Mouse (Mus musculus) liver, adult 2 months (tissue): ENCODE results near the gene Srrm2. TPM values are rescaled to one million over a fixed set of nuclear protein-coding genes. Genes with fewer than 3 reads are reported as not detected.

Source experiments
- DNase-seq: peaks from one replicate; pipeline ENCODE4 v3.0.0-alpha.2; 2011; ENCODE audit warnings: low read depth, low spot score; ENCODE audit errors: extremely low read depth
- H3K27ac ChIP-seq: fragments of 200-500 bp; replicated peaks from 2 replicates; pipeline ENCODE4 v1.5.1; 2012; ENCODE audit warnings: low read depth, mild to moderate bottlenecking, control low read depth, inconsistent platforms, low read length; ENCODE audit not compliant: insufficient read depth
- H3K27me3 ChIP-seq: fragments of 200-500 bp; 2 replicates; pipeline ENCODE4 v1.6.1; 2012; ENCODE audit warnings: mild to moderate bottlenecking, moderate library complexity, low read length, inconsistent platforms; ENCODE audit not compliant: control insufficient read depth, insufficient read depth
- H3K36me3 ChIP-seq: fragments of 200-500 bp; 2 replicates; pipeline ENCODE4 v1.6.1; 2012; ENCODE audit warnings: low read length, inconsistent platforms; ENCODE audit not compliant: control insufficient read depth, insufficient read depth
- H3K4me1 ChIP-seq: fragments of 200-500 bp; 2 replicates; pipeline ENCODE4 v1.6.1; 2011; ENCODE audit warnings: low read length; ENCODE audit not compliant: control insufficient read depth, insufficient read depth
- H3K4me3 ChIP-seq: fragments of 200-500 bp; 2 replicates; pipeline ENCODE4 v1.5.1; 2011; ENCODE audit warnings: low read depth, mild to moderate bottlenecking, control low read depth, low read length, moderate library complexity; ENCODE audit not compliant: insufficient read depth
- H3K79me2 ChIP-seq: fragments of 200-500 bp; 2 replicates; pipeline ENCODE4 v1.6.1; 2012; ENCODE audit warnings: inconsistent platforms, mild to moderate bottlenecking, low read length, moderate library complexity; ENCODE audit not compliant: control insufficient read depth, insufficient read depth
- H3K9ac ChIP-seq: fragments of 200-500 bp; 2 replicates; pipeline ENCODE4 v1.6.1; 2012; ENCODE audit warnings: low read depth, mild to moderate bottlenecking, control low read depth, inconsistent platforms, low read length
- CTCF ChIP-seq: fragments of 200-500 bp; IDR thresholded peaks from 2 replicates; pipeline ENCODE4 v1.5.1; 2011; ENCODE audit warnings: low read depth, low read length, control low read depth
- POLR2A ChIP-seq: fragments of 200-500 bp; IDR thresholded peaks from 2 replicates; pipeline ENCODE4 v1.6.1; 2011; ENCODE audit warnings: low read length, control low read depth; ENCODE audit not compliant: insufficient read depth; ENCODE audit errors: extremely low read depth
- WGBS: fragments of 180-500 bp; shearing (Covaris S2); methylation state at CpG from one replicate; pipeline ENCODE4 v1.1.7; 2018; 5-methylcytosine and 5-hydroxymethylcytosine counted together
- polyA plus RNA-seq: library from polyadenylated mRNA; depleted of rRNA; stranded (reverse); fragments of >200 nt; gene quantifications from 2 replicates; pipeline ENCODE4 v1.2.3, GENCODE M21; 2012; rRNA removed
- total RNA-seq: library from RNA; depleted of rRNA; stranded (reverse); fragments of >200 nt; gene quantifications from 2 replicates; pipeline ENCODE4 v1.2.3, GENCODE M21; 2014; rRNA removed

The Srrm2 gene
- total and polyA plus RNA-seq, 2 experiments: 33.0 to 316 TPM

GRCm38 (mm10) chr17:23862926-23863325 lies 72.6 kb downstream of the Srrm2 start:
- Histone ChIP-seq H3K9ac (no peak overlapping the region), H3K36me3 (no peaks in the 10 kb centered on the region), H3K4me3 (no peak overlapping the region), H3K79me2 (no peaks in the 10 kb centered on the region), H3K4me1 (no peaks in the 10 kb centered on the region), H3K27me3 (no peaks in the 10 kb centered on the region), H3K27ac (no peak overlapping the region)
- no peak for TF ChIP-seq CTCF
- TF ChIP-seq POLR2A: no peak
- 93% methylated on average over 4 of the region's 4 CpGs for WGBS
- DNase-seq: no peak

DNA sequence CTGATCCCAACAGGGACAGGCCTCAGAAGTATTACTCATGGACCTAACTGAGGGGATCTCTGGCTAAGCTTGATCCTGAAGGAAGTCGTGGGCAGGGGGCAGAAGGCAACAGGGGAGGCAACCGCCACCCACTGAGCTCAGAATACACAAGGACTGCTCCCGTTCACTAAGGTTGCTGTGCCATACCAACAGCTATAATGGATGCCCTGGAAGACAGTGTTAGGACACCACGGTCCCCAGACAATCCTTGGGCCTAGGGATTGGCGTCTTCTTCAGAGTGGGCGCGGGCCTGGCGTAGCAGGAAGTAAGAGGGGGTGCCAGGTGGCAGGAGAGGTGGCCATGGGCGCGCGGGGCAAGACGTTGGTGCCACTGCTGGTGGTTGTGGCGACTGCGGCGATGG lies 77.4 kb downstream of the Srrm2 start, which contains the start of gene Prss21:
Gene Prss21 (plus strand): TSS at position 301 of the 400 bp plus-strand sequence.
- H3K79me2 ChIP-seq: no peaks in the 10 kb centered on the region
- H3K4me3 ChIP-seq: no peak within 1 kb of the TSS
- H3K36me3 ChIP-seq: no peaks in the 10 kb centered on the region
- no peaks in the 10 kb centered on the region for H3K4me1 ChIP-seq
- 89% methylated on average over 15 of the region's 15 CpGs for WGBS
- H3K27me3 ChIP-seq: no peaks in the 10 kb centered on the region
- DNase-seq: no peak
- TF ChIP-seq POLR2A (no peak), CTCF (no peak)
- no peak within 1 kb of the TSS for H3K27ac ChIP-seq
- no peak within 1 kb of the TSS for H3K9ac ChIP-seq

- TF ChIP-seq POLR2A: no peak
- TF ChIP-seq CTCF: no peak
- 85% methylated on average over 11 of the region's 11 CpGs for WGBS
- DNase-seq: no peak
These were observed 78.2 kb downstream of the Srrm2 start for GRCm38 (mm10) chr17:23868513-23868912.

More at GRCm38 (mm10) chr17:23868513-23868912, 78.2 kb downstream of the Srrm2 start:
- Histone ChIP-seq H3K27ac (no peak overlapping the region), H3K79me2 (no peaks in the 10 kb centered on the region), H3K27me3 (no peaks in the 10 kb centered on the region), H3K4me3 (no peak overlapping the region), H3K36me3 (no peaks in the 10 kb centered on the region), H3K9ac (no peak overlapping the region), H3K4me1 (no peaks in the 10 kb centered on the region)

Other genes with a start within 250 kb of the Srrm2 start
- gene Zfp213, start 226.3 kb upstream of the Srrm2 start, total RNA-seq: 4.5 and 4.8 TPM in 2 replicates
- 7.6 and 10.7 TPM in 2 replicates for gene Zfp213, start 226.3 kb upstream of the Srrm2 start, polyA plus RNA-seq
- 1.3 and 2.0 TPM in 2 replicates for gene Zfp13, start 191.0 kb upstream of the Srrm2 start, total RNA-seq
- gene Zfp13, start 191.0 kb upstream of the Srrm2 start, polyA plus RNA-seq: 2.2 and 3.2 TPM in 2 replicates
- gene Zscan10, start 189.7 kb upstream of the Srrm2 start, total RNA-seq: not detected in 2 replicates
- not detected in 2 replicates for gene Zscan10, start 189.7 kb upstream of the Srrm2 start, polyA plus RNA-seq
- gene Mmp25, start 145.3 kb upstream of the Srrm2 start, total RNA-seq: under 0.01 TPM in 1 of 2 replicates, not detected in the other
- 0.06 and 0.10 TPM in 2 replicates for gene Mmp25, start 145.3 kb upstream of the Srrm2 start, polyA plus RNA-seq
- gene Bicdl2, start 130.0 kb upstream of the Srrm2 start, total RNA-seq: 0.09 TPM in 1 of 2 replicates, not detected in the other
- gene Bicdl2, start 130.0 kb upstream of the Srrm2 start, polyA plus RNA-seq: 0.05 TPM in 1 of 2 replicates, not detected in the other
- 9.3 and 11.5 TPM in 2 replicates for gene Hcfc1r1, start 116.9 kb upstream of the Srrm2 start, total RNA-seq
- gene Hcfc1r1, start 116.9 kb upstream of the Srrm2 start, polyA plus RNA-seq: 142 and 189 TPM in 2 replicates
- 6.0 and 6.8 TPM in 2 replicates for gene Thoc6, start 116.7 kb upstream of the Srrm2 start, total RNA-seq
- 10.2 and 10.3 TPM in 2 replicates for gene Thoc6, start 116.7 kb upstream of the Srrm2 start, polyA plus RNA-seq
- 4.0 TPM in 2 replicates for gene Tnfrsf12a, start 113.1 kb upstream of the Srrm2 start, total RNA-seq
- gene Tnfrsf12a, start 113.1 kb upstream of the Srrm2 start, polyA plus RNA-seq: 6.0 and 7.1 TPM in 2 replicates
- not detected in 2 replicates for gene Cldn6, start 111.3 kb upstream of the Srrm2 start, total RNA-seq
- 0.46 and 0.54 TPM in 2 replicates for gene Cldn6, start 111.3 kb upstream of the Srrm2 start, polyA plus RNA-seq
- gene Cldn9, start 106.5 kb upstream of the Srrm2 start, total RNA-seq: not detected in 2 replicates
- gene Cldn9, start 106.5 kb upstream of the Srrm2 start, polyA plus RNA-seq: not detected in 2 replicates
- under 0.01 TPM in 1 of 2 replicates, not detected in the other for gene 1520401A03Rik, start 67.7 kb upstream of the Srrm2 start, total RNA-seq
- not detected in 2 replicates for gene 1520401A03Rik, start 67.7 kb upstream of the Srrm2 start, polyA plus RNA-seq
- 0.18 and 1.0 TPM in 2 replicates for gene Pkmyt1, start 64.2 kb upstream of the Srrm2 start, total RNA-seq
- gene Pkmyt1, start 64.2 kb upstream of the Srrm2 start, polyA plus RNA-seq: 1.6 and 2.6 TPM in 2 replicates
- 1.3 and 1.6 TPM in 2 replicates for gene Paqr4, start 49.7 kb upstream of the Srrm2 start, total RNA-seq
- gene Paqr4, start 49.7 kb upstream of the Srrm2 start, polyA plus RNA-seq: 3.1 and 3.7 TPM in 2 replicates
- gene Kremen2, start 44.7 kb upstream of the Srrm2 start, total RNA-seq: not detected in 2 replicates
- 0.06 TPM in 1 of 2 replicates, not detected in the other for gene Kremen2, start 44.7 kb upstream of the Srrm2 start, polyA plus RNA-seq
- 11.1 and 12.6 TPM in 2 replicates for gene Flywch1, start 18.9 kb upstream of the Srrm2 start, total RNA-seq
- gene Flywch1, start 18.9 kb upstream of the Srrm2 start, polyA plus RNA-seq: 13.8 and 14.2 TPM in 2 replicates
- 1.5 and 1.8 TPM in 2 replicates for gene Flywch2, start 4.5 kb upstream of the Srrm2 start, total RNA-seq
- 1.5 and 2.6 TPM in 2 replicates for gene Flywch2, start 4.5 kb upstream of the Srrm2 start, polyA plus RNA-seq
- gene Elob, start 38.6 kb downstream of the Srrm2 start, total RNA-seq: 153 and 187 TPM in 2 replicates
- gene Elob, start 38.6 kb downstream of the Srrm2 start, polyA plus RNA-seq: 276 and 336 TPM in 2 replicates
- gene Prss33, start 45.5 kb downstream of the Srrm2 start, total RNA-seq: not detected in 2 replicates
- not detected in 2 replicates for gene Prss33, start 45.5 kb downstream of the Srrm2 start, polyA plus RNA-seq
- not detected in 2 replicates for gene Prss32, start 53.3 kb downstream of the Srrm2 start, total RNA-seq
- gene Prss32, start 53.3 kb downstream of the Srrm2 start, polyA plus RNA-seq: 0.24 and 0.45 TPM in 2 replicates
- gene Prss41, start 53.6 kb downstream of the Srrm2 start, total RNA-seq: 0.13 TPM in 1 of 2 replicates, not detected in the other
- 0.05 and 0.16 TPM in 2 replicates for gene Prss41, start 53.6 kb downstream of the Srrm2 start, polyA plus RNA-seq
- gene Prss21, start 77.5 kb downstream of the Srrm2 start, total RNA-seq: not detected in 2 replicates
- not detected in 2 replicates for gene Prss21, start 77.5 kb downstream of the Srrm2 start, polyA plus RNA-seq
- not detected in 2 replicates for gene Dcpp1, start 90.3 kb downstream of the Srrm2 start, total RNA-seq
- gene Dcpp1, start 90.3 kb downstream of the Srrm2 start, polyA plus RNA-seq: not detected in 2 replicates
- gene Dcpp2, start 90.3 kb downstream of the Srrm2 start, total RNA-seq: not detected in 2 replicates
- not detected in 2 replicates for gene Dcpp2, start 90.3 kb downstream of the Srrm2 start, polyA plus RNA-seq
- not detected in 2 replicates for gene Dcpp3, start 126.9 kb downstream of the Srrm2 start, total RNA-seq
- gene Dcpp3, start 126.9 kb downstream of the Srrm2 start, polyA plus RNA-seq: not detected in 2 replicates
- not detected in 2 replicates for gene Sbp, start 151.1 kb downstream of the Srrm2 start, total RNA-seq
- not detected in 2 replicates for gene Sbp, start 151.1 kb downstream of the Srrm2 start, polyA plus RNA-seq
- not detected in 2 replicates for gene Sbpl, start 164.7 kb downstream of the Srrm2 start, total RNA-seq
- not detected in 2 replicates for gene Sbpl, start 164.7 kb downstream of the Srrm2 start, polyA plus RNA-seq
- gene Prss30, start 190.0 kb downstream of the Srrm2 start, total RNA-seq: 0.13 and 0.18 TPM in 2 replicates
- 0.16 TPM in 2 replicates for gene Prss30, start 190.0 kb downstream of the Srrm2 start, polyA plus RNA-seq
- gene Prss22, start 207.6 kb downstream of the Srrm2 start, total RNA-seq: not detected in 2 replicates
- not detected in 2 replicates for gene Prss22, start 207.6 kb downstream of the Srrm2 start, polyA plus RNA-seq
- not detected in 2 replicates for gene Prss27, start 247.6 kb downstream of the Srrm2 start, total RNA-seq
- gene Prss27, start 247.6 kb downstream of the Srrm2 start, polyA plus RNA-seq: not detected in 2 replicates